Mouse (Mus musculus): ENCODE data around the gene Nup205. TPM values are rescaled to one million over a fixed set of nuclear protein-coding genes. Genes with fewer than 3 reads are reported as not detected.
A peak's percentile ranks its signal among the peaks of the same experiment; 100 is the strongest.

The Nup205 gene
- polyA plus RNA-seq, 1 experiment: 3.7 TPM

GRCm38 (mm10) chr6:35236108-35236785 lies 59.0 kb downstream of the Nup205 start:
- no peak for TF ChIP-seq GATA1 (IDR thresholded peaks at IDR 0.05; ENCODE audit: low read length)

GRCm38 (mm10) chr6:35243252-35243651 lies 66.0 kb downstream of the Nup205 start:
- TF ChIP-seq GATA1 (IDR thresholded peaks at IDR 0.05; ENCODE audit: low read length): no peak

DNA sequence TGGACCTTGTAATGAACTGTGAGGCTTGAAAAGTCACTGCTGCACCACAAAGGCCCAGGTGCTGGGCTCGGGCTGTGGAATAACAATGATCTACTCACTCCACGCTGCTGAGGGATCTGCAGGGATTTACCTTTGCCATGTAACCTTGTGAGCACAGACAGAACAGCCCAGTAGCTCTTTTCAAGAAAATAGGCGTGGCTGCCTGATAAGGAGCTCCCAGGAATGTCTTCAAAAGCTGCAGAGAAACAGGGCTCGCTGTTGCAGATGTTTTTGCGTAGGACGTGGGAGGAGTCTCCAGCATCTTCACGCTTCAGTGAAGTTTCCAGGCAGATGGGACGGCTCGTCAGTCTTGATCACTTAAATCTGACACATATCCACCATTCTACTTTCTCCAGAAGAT lies 66.8 kb downstream of the Nup205 start:
- no peak for TF ChIP-seq GATA1 (IDR thresholded peaks at IDR 0.05; ENCODE audit: low read length)

DNA sequence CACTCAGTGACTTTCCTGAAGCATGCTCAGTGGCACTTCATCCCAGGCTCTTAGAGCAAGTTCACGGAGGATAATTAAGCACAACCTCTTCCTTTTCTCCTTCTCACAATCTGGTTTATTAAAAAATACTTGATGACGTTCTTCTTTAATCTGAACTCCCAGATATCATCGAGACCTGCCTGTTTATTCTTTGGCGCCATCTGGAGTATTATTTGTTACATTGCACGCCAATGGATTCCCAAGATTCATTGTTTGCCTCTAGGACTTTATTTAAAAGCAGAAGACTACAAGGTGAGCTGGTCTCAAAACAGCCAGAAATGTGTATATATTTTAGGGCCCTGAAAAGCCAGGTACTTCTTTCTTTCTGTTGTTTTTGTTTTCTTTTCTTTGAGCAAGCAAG lies 67.9 kb downstream of the Nup205 start:
- no peak for TF ChIP-seq GATA1 (IDR thresholded peaks at IDR 0.05; ENCODE audit: low read length)

DNA sequence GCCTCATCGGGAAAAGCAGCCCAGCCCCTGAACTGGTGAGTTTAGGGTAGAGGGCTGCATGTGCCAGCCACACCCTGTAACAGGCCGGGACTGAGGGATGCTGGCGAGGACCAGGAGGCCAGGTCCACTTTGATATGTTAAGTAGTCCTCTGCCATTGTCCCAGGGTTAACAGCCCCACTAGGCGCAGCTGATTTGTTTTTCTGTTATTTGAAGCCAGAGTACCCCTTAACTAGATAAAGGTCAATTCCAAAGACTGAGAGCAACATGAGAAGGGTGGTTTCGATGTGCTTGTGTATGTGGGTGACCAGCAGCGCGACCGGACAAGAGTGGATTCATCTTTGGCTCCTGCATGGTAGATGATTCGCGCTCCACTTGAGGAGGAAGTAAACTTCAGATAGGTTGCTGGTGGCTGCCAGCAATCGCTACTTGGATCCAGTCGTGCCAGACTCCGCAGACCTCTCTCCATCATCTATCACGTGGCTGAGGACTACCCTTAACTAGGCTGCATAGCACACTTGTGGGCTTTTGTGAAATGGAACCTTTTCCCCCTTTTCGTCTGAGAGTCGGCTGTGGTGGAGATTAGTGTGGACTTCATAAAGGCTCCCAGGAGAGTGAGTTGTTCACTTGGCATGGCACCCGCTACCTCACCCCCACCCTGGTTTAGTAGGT lies 74.7 kb downstream of the Nup205 start:
- no peak for TF ChIP-seq GATA1 (IDR thresholded peaks at IDR 0.05; ENCODE audit: low read length)

- no peak for TF ChIP-seq GATA1 (IDR thresholded peaks at IDR 0.05; ENCODE audit: low read length)
Observed at GRCm38 (mm10) chr6:35252477-35253346, 75.5 kb downstream of the Nup205 start.

DNA sequence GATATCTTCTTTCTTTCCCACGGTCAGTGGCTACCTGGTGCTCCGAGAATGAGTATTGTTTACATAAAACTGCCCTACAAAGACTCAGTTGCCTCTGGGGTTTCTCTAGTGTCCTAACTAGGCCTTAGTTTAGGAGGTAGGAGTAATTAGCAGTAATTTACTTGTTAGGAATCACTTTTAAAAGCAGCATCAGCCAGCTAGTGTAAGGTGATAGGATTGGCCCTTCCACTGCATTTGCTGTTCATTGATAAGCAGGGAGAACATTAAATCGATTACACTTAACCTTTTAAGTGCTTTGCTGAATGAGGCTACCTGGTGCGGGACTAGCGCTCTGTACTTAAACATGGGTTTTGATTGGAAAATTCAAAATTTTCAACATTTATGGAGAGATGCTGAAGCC lies 76.3 kb downstream of the Nup205 start:
- no peak for TF ChIP-seq GATA1 (IDR thresholded peaks at IDR 0.05; ENCODE audit: low read length)

- TF ChIP-seq GATA1 (IDR thresholded peaks at IDR 0.05; ENCODE audit: low read length): no peak
Observed at GRCm38 (mm10) chr6:35254136-35254904, 77.1 kb downstream of the Nup205 start.

DNA sequence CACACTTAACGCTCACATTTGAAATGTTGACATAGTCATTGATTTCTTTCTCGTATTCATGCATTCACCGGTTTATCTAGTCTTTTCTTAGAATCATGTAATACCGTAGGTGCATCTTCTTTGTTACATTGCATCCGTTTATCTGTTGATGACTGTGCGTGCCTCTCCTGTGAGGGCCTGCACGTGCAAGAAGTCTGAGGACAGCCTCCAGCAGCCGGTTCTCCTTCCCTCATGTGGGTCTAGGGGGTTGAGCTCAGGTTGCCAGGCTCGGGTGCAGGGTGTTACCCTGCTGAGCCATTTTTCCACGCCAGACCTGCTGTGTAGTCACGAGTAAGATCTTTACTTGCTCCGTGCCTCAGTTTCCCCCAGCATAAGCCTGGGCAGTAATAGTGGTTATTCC lies 77.8 kb downstream of the Nup205 start:
- TF ChIP-seq GATA1 (IDR thresholded peaks at IDR 0.05; ENCODE audit: low read length): no peak

DNA sequence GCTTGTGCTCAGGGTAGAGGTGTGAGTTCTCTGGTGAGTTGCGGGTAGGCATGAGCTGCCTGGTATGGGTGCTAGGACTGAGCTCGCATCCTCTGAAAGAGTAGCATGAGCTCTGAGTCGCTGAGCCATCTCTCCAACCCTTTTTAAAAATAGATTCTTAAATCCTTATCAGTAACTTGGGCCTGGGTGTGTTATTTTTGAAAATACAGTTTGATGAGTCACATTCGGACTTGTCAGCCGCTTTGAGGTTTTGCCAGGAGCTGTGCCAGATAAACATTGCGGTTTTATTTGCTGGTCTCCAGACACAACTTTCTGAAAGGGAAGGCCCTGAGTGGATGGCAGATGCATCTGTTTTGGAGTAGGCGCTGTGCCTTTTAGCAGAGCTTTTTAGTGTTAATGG lies 79.5 kb downstream of the Nup205 start:
- TF ChIP-seq GATA1 (IDR thresholded peaks at IDR 0.05; ENCODE audit: low read length): peak; percentile 91

DNA sequence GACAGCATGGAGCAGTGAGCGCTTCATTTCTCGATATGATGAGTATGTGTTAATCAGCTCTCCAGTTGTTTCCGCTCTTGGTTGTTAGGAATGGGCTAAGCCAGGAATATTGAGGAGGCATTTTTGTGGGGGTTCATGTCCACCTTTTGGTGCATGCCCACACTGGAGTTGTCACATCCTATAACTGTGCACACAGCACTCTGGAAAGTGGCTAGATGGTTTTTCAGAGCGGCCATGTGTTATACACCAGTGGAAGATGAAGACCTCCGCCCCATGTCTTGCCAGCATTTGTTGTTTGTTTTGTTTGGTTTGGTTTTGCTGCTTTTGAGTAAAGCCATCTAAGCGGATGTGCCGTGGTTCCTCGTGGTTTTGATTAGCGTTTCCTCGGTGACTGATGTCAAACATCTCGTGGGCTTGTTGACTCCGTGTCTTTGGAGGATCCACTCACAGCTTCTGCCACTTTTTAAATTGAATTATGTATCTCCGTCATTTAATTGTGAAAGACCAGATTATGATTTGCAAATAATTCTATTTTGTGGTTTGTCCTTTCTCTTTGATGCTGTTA lies 80.5 kb downstream of the Nup205 start:
- no peak for TF ChIP-seq GATA1 (IDR thresholded peaks at IDR 0.05; ENCODE audit: low read length)

DNA sequence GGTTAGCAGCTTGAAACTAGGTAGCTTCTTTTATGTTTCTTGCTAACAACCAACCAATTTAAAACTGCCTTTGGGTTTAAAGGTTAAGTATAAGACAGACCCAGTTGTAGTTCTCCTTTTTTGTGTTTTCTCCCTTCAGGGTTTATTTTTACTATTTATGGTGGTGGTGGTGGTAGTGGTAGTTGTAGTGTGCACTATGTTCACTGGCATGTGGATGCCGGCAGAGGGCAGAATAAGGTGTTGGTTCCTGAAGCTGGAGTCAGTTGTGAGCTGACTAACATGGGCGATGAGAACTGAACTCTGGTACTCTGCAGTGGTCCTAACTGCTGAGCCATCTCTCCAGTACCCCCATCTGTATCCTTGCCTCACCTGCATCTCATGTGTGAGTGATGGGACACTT lies 81.7 kb downstream of the Nup205 start:
- TF ChIP-seq GATA1 (IDR thresholded peaks at IDR 0.05; ENCODE audit: low read length): no peak

GRCm38 (mm10) chr6:35259526-35259925 lies 82.3 kb downstream of the Nup205 start:
- no peak for TF ChIP-seq GATA1 (IDR thresholded peaks at IDR 0.05; ENCODE audit: low read length)

DNA sequence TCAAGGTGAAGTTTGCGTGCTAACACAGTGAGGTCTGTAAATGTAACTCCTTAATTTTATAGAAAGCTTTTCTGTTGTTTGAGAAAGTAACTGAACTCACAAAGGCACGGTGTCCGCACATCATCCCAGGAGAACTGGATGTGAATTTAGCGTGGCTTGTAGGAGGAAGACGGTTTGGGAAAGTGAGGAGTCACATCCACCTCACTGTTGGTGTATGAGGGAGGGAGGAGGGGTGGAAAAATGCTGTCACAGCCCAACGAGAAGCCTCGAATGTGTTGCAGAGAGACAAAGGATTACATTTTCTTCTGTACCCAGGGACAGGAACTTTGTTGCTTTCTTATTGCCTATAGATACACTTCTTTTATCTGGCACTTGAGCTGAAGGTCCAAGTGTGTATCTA lies 83.3 kb downstream of the Nup205 start:
- TF ChIP-seq GATA1 (IDR thresholded peaks at IDR 0.05; ENCODE audit: low read length): no peak

GRCm38 (mm10) chr6:35265580-35266278 lies 88.5 kb downstream of the Nup205 start:
- TF ChIP-seq GATA1 (IDR thresholded peaks at IDR 0.05; ENCODE audit: low read length): no peak
